Mouse (Mus musculus) hematopoietic multipotent progenitor cell, adult 10-12 weeks (in vitro differentiated cells): ENCODE results near the gene Tgif1. TPM values are rescaled to one million over a fixed set of nuclear protein-coding genes. Genes with fewer than 3 reads are reported as not detected.

ENCODE experiments used
- polyA plus RNA-seq: library from polyadenylated mRNA; stranded (reverse); fragments of >175 nt; gene quantifications from 2 replicates; pipeline ENCODE4 v1.2.3, GENCODE M21; 2012; ENCODE audit warnings: low replicate concordance

The Tgif1 gene
- 12.2 and 16.3 TPM in 2 replicates for polyA plus RNA-seq

DNA sequence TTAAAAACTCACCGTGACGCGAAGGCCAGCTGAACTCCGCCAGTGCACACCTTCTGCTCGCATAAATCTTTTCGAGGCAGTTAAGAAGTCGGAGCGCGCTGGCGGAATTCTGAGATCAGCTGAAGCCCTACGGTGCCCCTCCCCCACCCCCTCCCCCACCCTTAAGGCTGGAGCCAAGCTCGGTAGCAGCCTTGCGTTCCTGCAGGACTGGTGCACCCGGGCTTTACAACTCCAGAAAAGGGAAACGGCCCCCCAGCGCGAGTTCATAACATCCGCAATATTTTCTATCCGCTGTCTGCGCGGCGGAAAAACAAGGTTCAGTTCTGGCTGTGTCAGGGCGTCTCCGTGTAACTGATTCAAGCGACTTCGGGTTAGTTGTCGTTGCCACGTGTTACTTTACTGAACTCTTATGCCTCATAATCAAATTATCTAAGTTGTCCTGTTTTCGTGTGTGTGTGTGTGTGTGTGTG is at the start of gene Tgif1:
Gene Tgif1, minus strand, starts transcription at position 111 of the 470 bp plus-strand sequence.

Other genes with a start within 250 kb of the Tgif1 start
- 0.04 and 1.3 TPM in 2 replicates for gene Myom1, start 149.1 kb upstream of the Tgif1 start, polyA plus RNA-seq
- gene Myl12a, start 149.3 kb upstream of the Tgif1 start, polyA plus RNA-seq, result 28.6 and 32.1 TPM in 2 replicates